Mouse (Mus musculus): ENCODE data around the gene Inhbc. TPM values are rescaled to one million over a fixed set of nuclear protein-coding genes. Genes with fewer than 3 reads are reported as not detected.
A peak's percentile ranks its signal among the peaks of the same experiment; 100 is the strongest.

Inhbc gene
- not detected in 2 replicates for total RNA-seq (2012; rRNA removed)
- polyA plus RNA-seq (2012; ENCODE audit: insufficient read depth in 1 of 2, insufficient read length in 2 of 2, low read depth in 1 of 2, low replicate concordance in 2 of 2, missing spikeins in 1 of 2): not detected

DNA sequence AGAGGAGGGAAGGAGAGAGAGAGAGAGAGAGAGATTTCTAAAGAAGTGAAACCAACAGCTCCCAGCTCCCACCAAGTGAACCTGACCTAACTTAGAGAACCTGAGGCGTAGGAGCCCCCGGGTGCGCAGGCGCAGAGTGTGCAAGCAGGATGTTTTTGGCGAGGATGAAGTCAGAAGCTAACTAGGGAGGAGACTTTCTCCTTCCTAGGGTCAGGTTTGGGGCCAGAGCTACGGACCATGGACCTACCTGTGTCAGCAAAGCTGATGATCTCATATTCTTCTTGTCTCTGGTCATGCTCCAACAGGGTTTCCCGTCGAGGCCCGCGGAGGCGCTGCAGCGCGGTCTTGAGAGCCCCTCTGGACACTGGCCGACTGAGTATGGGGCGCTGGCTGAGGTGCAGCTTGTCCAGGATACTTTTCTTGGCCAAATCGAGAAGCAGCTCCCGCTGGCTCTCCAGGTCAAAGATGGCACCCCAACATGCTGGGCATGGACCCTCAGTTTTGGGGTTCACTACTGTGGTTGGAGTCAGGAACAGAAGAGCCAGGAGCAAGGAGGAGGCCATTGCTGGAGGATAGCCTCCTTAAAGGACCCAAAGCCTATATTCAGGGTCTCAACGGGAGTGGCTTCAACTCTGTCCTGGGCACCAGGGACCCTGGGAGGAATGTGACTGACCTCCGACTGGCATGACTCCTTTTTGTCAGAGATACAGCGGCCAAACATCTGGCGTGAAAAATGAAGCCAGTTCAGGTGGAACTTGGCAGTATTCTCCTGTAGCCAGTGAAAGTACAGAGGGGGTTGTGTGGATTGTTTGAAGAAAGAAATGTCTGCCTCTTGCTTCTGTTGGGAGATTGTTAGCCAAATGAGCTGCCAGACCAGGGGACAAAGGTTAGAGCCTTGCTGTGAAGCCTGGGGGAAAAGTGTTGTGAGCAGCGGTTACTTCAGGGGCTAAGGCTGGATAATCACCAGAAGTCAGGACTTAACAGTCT is at the start of gene Inhbc:
TSS of gene Inhbc (minus strand) at position 598 of the 987 bp plus-strand sequence.
- DNase-seq (ENCODE audit: low read depth, low spot score): no peak
- no peaks in the 10 kb centered on the region for H3K9me3 ChIP-seq (replicated peaks; ENCODE audit: insufficient read depth, low read length)
- no peaks in the 10 kb centered on the region for H3K27me3 ChIP-seq (ENCODE audit: control insufficient read depth in 1 of 2, insufficient read depth in 2 of 2, low read length in 2 of 2)
- no peak within 1 kb of the TSS for H3K27ac ChIP-seq (ENCODE audit: control insufficient read depth, low read depth, low read length)
- no peaks in the 10 kb centered on the region for H3K4me1 ChIP-seq (ENCODE audit: control insufficient read depth in 1 of 2, insufficient read depth in 2 of 2, low read length in 2 of 2)
- no peaks in the 10 kb centered on the region; a peak in 1 of 4 replicates for H3K36me3 ChIP-seq (ENCODE audit: control insufficient read depth in 1 of 2, insufficient read depth in 2 of 2, low read length in 2 of 2)
- no peak for TF ChIP-seq MAFK (IDR thresholded peaks at IDR 0.05; ENCODE audit: borderline replicate concordance, low read depth, low read length)
- TF ChIP-seq RCOR1 (IDR thresholded peaks at IDR 0.05; ENCODE audit: low read depth, low read length): no peak
- TF ChIP-seq MAX (IDR thresholded peaks at IDR 0.05; ENCODE audit: low read length): no peak
- no peak for TF ChIP-seq MEF2A (IDR thresholded peaks at IDR 0.05; ENCODE audit: extremely low read depth, insufficient replicate concordance, low read depth, low read length, poor library complexity, severe bottlenecking)
- TF ChIP-seq SMC3 (IDR thresholded peaks at IDR 0.05; ENCODE audit: low read depth, low read length): no peak
- no peak for TF ChIP-seq CHD2 (IDR thresholded peaks at IDR 0.05; ENCODE audit: low read length)
- TF ChIP-seq ZKSCAN1 (IDR thresholded peaks at IDR 0.05; ENCODE audit: low read depth, low read length): no peak
- TF ChIP-seq MXI1 (IDR thresholded peaks at IDR 0.05; ENCODE audit: low read depth, low read length): no peak
- TF ChIP-seq NELFE (IDR thresholded peaks at IDR 0.05; ENCODE audit: low read depth, low read length): no peak
- H3K79me2 ChIP-seq (ENCODE audit: control insufficient read depth, insufficient read depth, low read length, poor library complexity): no peaks in the 10 kb centered on the region
- H3K9ac ChIP-seq (ENCODE audit: control insufficient read depth, low read depth, low read length, poor library complexity, severe bottlenecking): no peak within 1 kb of the TSS
- no peak within 1 kb of the TSS for H3K4me3 ChIP-seq (ENCODE audit: control insufficient read depth in 1 of 2, insufficient read depth in 1 of 2, low read depth in 2 of 2, low read length in 2 of 2)

DNA sequence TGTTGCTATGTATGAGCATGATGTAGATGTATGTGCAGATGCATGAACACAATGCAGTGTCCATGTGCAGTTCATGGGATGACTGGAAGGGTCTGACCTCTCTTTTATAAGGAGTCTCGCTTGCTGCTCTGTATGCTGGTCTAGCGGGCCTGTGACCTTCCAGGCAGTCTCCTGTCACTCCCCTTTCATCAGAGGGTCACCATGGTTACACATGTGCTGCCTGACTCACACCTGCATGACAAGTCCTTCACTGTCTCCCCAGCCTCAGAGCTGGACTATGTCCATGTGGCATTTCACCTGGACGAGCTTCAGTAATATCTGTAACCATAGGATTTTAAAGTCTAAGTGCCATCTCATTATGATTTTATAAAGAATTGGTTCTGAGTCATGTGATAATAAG is 43.9 kb upstream of the Inhbc start:
- no peak for DNase-seq (ENCODE audit: low read depth, low spot score)
- no peaks in the 10 kb centered on the region for H3K4me1 ChIP-seq (ENCODE audit: control insufficient read depth in 1 of 2, insufficient read depth in 2 of 2, low read length in 2 of 2)
- no peaks in the 10 kb centered on the region for H3K27me3 ChIP-seq (ENCODE audit: control insufficient read depth in 1 of 2, insufficient read depth in 2 of 2, low read length in 2 of 2)
- H3K79me2 ChIP-seq (ENCODE audit: control insufficient read depth, insufficient read depth, low read length, poor library complexity): no peaks in the 10 kb centered on the region
- TF ChIP-seq ZNF384 (IDR thresholded peaks at IDR 0.05; ENCODE audit: low read depth, low read length): peak; percentile 44; the same call in 1 of the 2 replicates
- no peak for TF ChIP-seq UBTF (IDR thresholded peaks at IDR 0.05; ENCODE audit: borderline replicate concordance, insufficient read depth, low read depth, low read length)
- no peak overlapping the region for H3K9ac ChIP-seq (ENCODE audit: control insufficient read depth, low read depth, low read length, poor library complexity, severe bottlenecking)
- H3K9me3 ChIP-seq (replicated peaks; ENCODE audit: insufficient read depth, low read length): no peaks in the 10 kb centered on the region
- H3K36me3 ChIP-seq (ENCODE audit: control insufficient read depth in 1 of 2, insufficient read depth in 2 of 2, low read length in 2 of 2): no peaks in the 10 kb centered on the region; a peak in 2 of 4 replicates
- H3K27ac ChIP-seq (ENCODE audit: control insufficient read depth, low read depth, low read length): no peak overlapping the region
- no peak overlapping the region for H3K4me3 ChIP-seq (ENCODE audit: control insufficient read depth in 1 of 2, insufficient read depth in 1 of 2, low read depth in 2 of 2, low read length in 2 of 2)

DNA sequence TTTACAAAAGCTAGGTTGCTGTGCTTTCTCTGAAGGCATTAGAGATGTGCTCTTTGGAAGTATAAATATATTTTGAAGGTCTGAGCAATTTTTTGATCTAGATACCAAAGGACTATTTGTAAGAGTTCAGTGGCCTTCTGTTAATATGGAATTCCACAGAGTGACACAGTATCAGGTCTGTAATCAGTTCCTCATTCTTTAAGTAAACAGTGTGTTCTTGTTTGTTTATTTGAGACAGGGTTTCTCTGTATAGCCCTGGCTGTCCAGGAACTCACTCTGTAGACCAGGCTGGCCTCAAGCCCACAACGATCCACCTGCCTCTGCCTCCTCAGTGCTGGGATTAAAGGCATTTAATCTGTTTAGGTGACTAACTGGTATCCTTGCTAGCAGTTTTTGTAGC is 43.4 kb upstream of the Inhbc start:
- H3K79me2 ChIP-seq (ENCODE audit: control insufficient read depth, insufficient read depth, low read length, poor library complexity): no peaks in the 10 kb centered on the region
- no peaks in the 10 kb centered on the region; a peak in 2 of 4 replicates for H3K36me3 ChIP-seq (ENCODE audit: control insufficient read depth in 1 of 2, insufficient read depth in 2 of 2, low read length in 2 of 2)
- no peak for TF ChIP-seq ZC3H11A (IDR thresholded peaks at IDR 0.05; ENCODE audit: low read depth, low read length)
- no peak for TF ChIP-seq POLR2AphosphoS2 (IDR thresholded peaks at IDR 0.05; ENCODE audit: low read length)
- TF ChIP-seq UBTF (IDR thresholded peaks at IDR 0.05; ENCODE audit: borderline replicate concordance, insufficient read depth, low read depth, low read length): no peak
- no peak for TF ChIP-seq CHD1 (IDR thresholded peaks at IDR 0.05; ENCODE audit: low read depth, low read length)
- no peak for TF ChIP-seq TCF12 (IDR thresholded peaks at IDR 0.05; ENCODE audit: low read depth, low read length)
- TF ChIP-seq ELF1 (IDR thresholded peaks at IDR 0.05; ENCODE audit: low read depth, low read length): no peak
- TF ChIP-seq ZKSCAN1 (IDR thresholded peaks at IDR 0.05; ENCODE audit: low read depth, low read length): no peak
- TF ChIP-seq MAX (IDR thresholded peaks at IDR 0.05; ENCODE audit: low read length): no peak
- TF ChIP-seq USF1 (IDR thresholded peaks at IDR 0.05; ENCODE audit: low read depth, low read length): no peak
- no peak for TF ChIP-seq E2F4 (IDR thresholded peaks at IDR 0.05; ENCODE audit: borderline replicate concordance, low read depth, low read length)
- no peaks in the 10 kb centered on the region for H3K9me3 ChIP-seq (replicated peaks; ENCODE audit: insufficient read depth, low read length)
- H3K27ac ChIP-seq (ENCODE audit: control insufficient read depth, low read depth, low read length): no peak overlapping the region
- no peak for DNase-seq (ENCODE audit: low read depth, low spot score)
- no peak overlapping the region for H3K9ac ChIP-seq (ENCODE audit: control insufficient read depth, low read depth, low read length, poor library complexity, severe bottlenecking)
- no peaks in the 10 kb centered on the region for H3K4me1 ChIP-seq (ENCODE audit: control insufficient read depth in 1 of 2, insufficient read depth in 2 of 2, low read length in 2 of 2)
- H3K27me3 ChIP-seq (ENCODE audit: control insufficient read depth in 1 of 2, insufficient read depth in 2 of 2, low read length in 2 of 2): no peaks in the 10 kb centered on the region
- H3K4me3 ChIP-seq (ENCODE audit: control insufficient read depth in 1 of 2, insufficient read depth in 1 of 2, low read depth in 2 of 2, low read length in 2 of 2): no peak overlapping the region
